Mouse (Mus musculus) liver, adult 2 months (tissue): ENCODE measurements around the gene Trhr2. TPM values are rescaled to one million over a fixed set of nuclear protein-coding genes. Genes with fewer than 3 reads are reported as not detected.

Source experiments
- DNase-seq: peaks from one replicate; pipeline ENCODE4 v3.0.0-alpha.2; 2011; ENCODE audit warnings: low read depth, low spot score; ENCODE audit errors: extremely low read depth
- H3K27ac ChIP-seq: fragments of 200-500 bp; replicated peaks from 2 replicates; pipeline ENCODE4 v1.5.1; 2012; ENCODE audit warnings: low read depth, mild to moderate bottlenecking, control low read depth, inconsistent platforms, low read length; ENCODE audit not compliant: insufficient read depth
- H3K27me3 ChIP-seq: fragments of 200-500 bp; 2 replicates; pipeline ENCODE4 v1.6.1; 2012; ENCODE audit warnings: mild to moderate bottlenecking, moderate library complexity, low read length, inconsistent platforms; ENCODE audit not compliant: control insufficient read depth, insufficient read depth
- H3K36me3 ChIP-seq: fragments of 200-500 bp; 2 replicates; pipeline ENCODE4 v1.6.1; 2012; ENCODE audit warnings: low read length, inconsistent platforms; ENCODE audit not compliant: control insufficient read depth, insufficient read depth
- H3K4me1 ChIP-seq: fragments of 200-500 bp; 2 replicates; pipeline ENCODE4 v1.6.1; 2011; ENCODE audit warnings: low read length; ENCODE audit not compliant: control insufficient read depth, insufficient read depth
- H3K4me3 ChIP-seq: fragments of 200-500 bp; 2 replicates; pipeline ENCODE4 v1.5.1; 2011; ENCODE audit warnings: low read depth, mild to moderate bottlenecking, control low read depth, low read length, moderate library complexity; ENCODE audit not compliant: insufficient read depth
- H3K79me2 ChIP-seq: fragments of 200-500 bp; 2 replicates; pipeline ENCODE4 v1.6.1; 2012; ENCODE audit warnings: inconsistent platforms, mild to moderate bottlenecking, low read length, moderate library complexity; ENCODE audit not compliant: control insufficient read depth, insufficient read depth
- H3K9ac ChIP-seq: fragments of 200-500 bp; 2 replicates; pipeline ENCODE4 v1.6.1; 2012; ENCODE audit warnings: low read depth, mild to moderate bottlenecking, control low read depth, inconsistent platforms, low read length
- CTCF ChIP-seq: fragments of 200-500 bp; IDR thresholded peaks from 2 replicates; pipeline ENCODE4 v1.5.1; 2011; ENCODE audit warnings: low read depth, low read length, control low read depth
- POLR2A ChIP-seq: fragments of 200-500 bp; IDR thresholded peaks from 2 replicates; pipeline ENCODE4 v1.6.1; 2011; ENCODE audit warnings: low read length, control low read depth; ENCODE audit not compliant: insufficient read depth; ENCODE audit errors: extremely low read depth
- WGBS: fragments of 180-500 bp; shearing (Covaris S2); methylation state at CpG from one replicate; pipeline ENCODE4 v1.1.7; 2018; 5-methylcytosine and 5-hydroxymethylcytosine counted together
- polyA plus RNA-seq: library from polyadenylated mRNA; depleted of rRNA; stranded (reverse); fragments of >200 nt; gene quantifications from 2 replicates; pipeline ENCODE4 v1.2.3, GENCODE M21; 2012
- total RNA-seq: library from RNA; depleted of rRNA; stranded (reverse); fragments of >200 nt; gene quantifications from 2 replicates; pipeline ENCODE4 v1.2.3, GENCODE M21; 2014

Trhr2 gene
- total and polyA plus RNA-seq, 2 experiments, result not detected

DNA sequence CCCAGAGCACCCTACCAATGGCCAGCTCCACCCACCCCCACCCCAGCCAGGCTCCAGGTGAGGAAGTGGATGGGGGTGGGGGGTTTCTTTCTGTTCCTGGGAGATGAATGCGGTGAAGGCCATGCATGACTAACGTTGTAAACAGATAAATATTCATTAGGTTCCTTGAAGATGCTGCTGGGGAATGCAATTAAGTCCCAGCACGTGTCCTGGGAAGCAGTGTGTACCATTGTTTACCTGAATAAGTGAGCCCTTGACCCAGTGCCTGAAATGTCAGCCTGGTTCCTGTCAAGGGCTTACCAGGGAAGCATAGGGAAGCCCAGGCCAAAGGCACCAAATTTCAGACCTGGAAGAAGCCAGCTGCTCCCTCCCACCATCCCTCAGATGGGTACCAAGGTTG is 40.0 kb downstream of the Trhr2 start:
- no peak overlapping the region for H3K9ac ChIP-seq
- H3K27me3 ChIP-seq, result no peaks in the 10 kb centered on the region
- no peaks in the 10 kb centered on the region for H3K36me3 ChIP-seq
- H3K4me3 ChIP-seq, result no peak overlapping the region
- H3K4me1 ChIP-seq, result peaks cover 46% of the 10 kb centered on the region
- no peak overlapping the region for H3K27ac ChIP-seq
- no peak for DNase-seq
- no peak for TF ChIP-seq CTCF
- TF ChIP-seq POLR2A, result no peak
- peaks cover 9% of the 10 kb centered on the region; the same call in 1 of the 2 replicates for H3K79me2 ChIP-seq
- 56% methylated on average over 3 of the region's 3 CpGs for WGBS

DNA sequence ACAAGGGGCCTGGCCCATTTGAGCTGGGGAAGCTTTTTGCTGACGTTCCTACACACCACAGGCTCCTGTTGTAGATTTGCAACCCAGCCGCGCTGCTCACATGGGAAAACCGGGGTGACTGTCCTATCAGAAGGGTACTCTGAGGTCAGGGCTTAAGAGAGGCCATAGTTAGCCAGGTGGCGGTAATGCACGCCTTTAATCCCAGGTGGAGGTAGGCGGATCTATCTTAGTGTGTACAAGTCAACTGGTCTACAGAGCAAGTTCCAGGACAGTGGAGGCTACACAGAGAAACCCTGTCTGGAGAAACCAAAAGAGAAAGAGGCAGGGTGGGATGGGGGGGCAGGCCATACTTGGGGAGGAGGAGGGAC is 40.9 kb downstream of the Trhr2 start:
- Histone ChIP-seq H3K36me3 (no peaks in the 10 kb centered on the region), H3K27me3 (no peaks in the 10 kb centered on the region), H3K27ac (no peak overlapping the region), H3K4me1 (peaks cover 52% of the 10 kb centered on the region), H3K4me3 (no peak overlapping the region), H3K9ac (no peak overlapping the region), H3K79me2 (peaks cover 9% of the 10 kb centered on the region; the same call in 1 of the 2 replicates)
- peak; percentile 76 for DNase-seq
- 31% methylated on average over 7 of the region's 7 CpGs for WGBS
- TF ChIP-seq POLR2A, result no peak
- TF ChIP-seq CTCF, result no peak

DNA sequence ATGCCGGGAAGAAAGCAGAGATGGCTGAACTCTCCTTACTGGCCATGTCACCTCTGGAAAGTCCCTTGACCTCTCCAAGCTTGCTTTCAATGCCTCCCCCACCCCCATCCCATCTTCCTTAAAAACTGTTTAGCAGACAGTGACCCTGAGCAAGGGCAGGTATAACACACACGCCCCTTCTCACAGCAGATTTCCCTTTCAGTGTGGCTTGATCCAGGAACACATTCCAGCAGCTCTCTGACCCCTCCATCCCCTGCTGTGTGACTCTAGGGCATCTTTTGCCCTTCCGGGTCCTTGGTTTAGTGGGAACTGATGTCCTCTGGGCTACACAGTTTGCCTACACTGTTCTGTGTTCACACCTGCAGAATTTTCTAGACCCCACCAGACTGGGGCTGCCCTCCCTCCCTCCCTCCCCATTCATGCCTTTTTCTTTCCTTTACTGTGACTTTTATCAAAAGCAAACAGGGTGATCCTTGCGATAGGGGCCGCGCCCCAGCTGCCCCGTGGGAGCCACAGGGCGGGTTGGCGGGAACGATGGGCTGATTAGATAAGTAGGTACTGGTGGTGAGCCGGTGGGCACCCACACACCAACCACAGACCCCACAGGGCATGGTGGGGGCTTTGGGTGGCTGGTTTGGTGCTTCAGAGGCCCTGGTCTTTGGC is 41.4 kb downstream of the Trhr2 start:
- TF ChIP-seq POLR2A (no peak), CTCF (no peak)
- H3K79me2 ChIP-seq, result peaks cover 11% of the 10 kb centered on the region; the same call in 1 of the 2 replicates
- WGBS, result 45% methylated on average over 11 of the region's 11 CpGs
- H3K27ac ChIP-seq, result no peak overlapping the region
- no peaks in the 10 kb centered on the region for H3K27me3 ChIP-seq
- no peak overlapping the region for H3K4me3 ChIP-seq
- no peak overlapping the region for H3K9ac ChIP-seq
- DNase-seq, result no peak
- H3K4me1 ChIP-seq, result peaks cover 55% of the 10 kb centered on the region
- H3K36me3 ChIP-seq, result no peaks in the 10 kb centered on the region

DNA sequence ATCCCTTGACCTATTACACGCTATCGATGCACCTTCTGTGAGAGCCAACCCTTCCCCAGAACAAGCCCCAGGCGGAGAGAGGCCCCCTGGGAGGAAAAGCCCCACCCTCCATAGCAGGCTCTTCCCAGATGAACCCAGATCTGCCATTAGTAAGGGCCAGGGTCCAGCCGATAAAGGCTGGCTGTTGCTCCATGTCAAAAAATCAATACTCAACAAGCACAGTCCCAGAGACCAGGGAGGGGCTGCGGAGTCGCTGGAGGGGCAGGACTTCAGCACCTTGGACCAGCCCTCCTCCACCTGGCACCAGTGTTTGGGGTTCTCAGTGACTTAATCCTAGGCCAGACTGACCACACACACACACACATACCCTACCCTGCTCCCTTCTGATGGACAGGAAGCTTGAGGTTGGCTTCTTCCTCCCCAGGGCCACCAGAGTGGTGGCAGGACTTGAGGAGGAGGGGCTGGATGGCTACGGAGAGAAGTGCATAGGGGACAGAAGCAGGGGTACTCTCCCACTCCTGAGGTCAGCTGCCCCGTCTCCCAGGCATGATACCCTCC is 42.5 kb downstream of the Trhr2 start:
- no peak overlapping the region for H3K4me3 ChIP-seq
- no peaks in the 10 kb centered on the region for H3K27me3 ChIP-seq
- peak overlapping the region; percentile 3; the same call in 1 of the 2 replicates for H3K9ac ChIP-seq
- no peaks in the 10 kb centered on the region for H3K36me3 ChIP-seq
- peak; percentile 91 for DNase-seq
- H3K79me2 ChIP-seq, result peaks cover 13% of the 10 kb centered on the region; the same call in 1 of the 2 replicates
- no peak for TF ChIP-seq CTCF
- no peak for TF ChIP-seq POLR2A
- H3K4me1 ChIP-seq, result peaks cover 59% of the 10 kb centered on the region
- 14% methylated on average over 8 of the region's 8 CpGs for WGBS
- peak overlapping the region; percentile 57 for H3K27ac ChIP-seq

DNA sequence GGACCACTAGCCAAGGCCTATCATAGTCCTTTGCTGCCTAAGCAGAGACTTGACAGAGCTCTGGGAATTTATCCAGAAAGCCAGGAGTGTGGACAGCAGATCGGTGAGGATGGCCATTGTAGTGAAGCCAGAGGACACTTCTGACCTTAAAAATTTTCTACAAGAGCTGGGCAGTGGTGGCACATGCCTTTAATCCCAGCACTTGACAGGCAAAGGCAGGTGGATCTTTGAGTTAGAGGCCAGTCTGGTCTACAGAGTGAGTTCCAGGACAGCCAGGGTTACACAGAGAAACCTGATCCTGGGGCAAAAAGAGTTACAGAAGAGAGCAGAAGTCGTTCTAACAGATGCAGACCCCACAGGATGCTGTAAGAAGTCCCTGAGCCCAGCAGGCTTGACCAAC is 44.1 kb downstream of the Trhr2 start:
- peaks cover 60% of the 10 kb centered on the region for H3K4me1 ChIP-seq
- peak overlapping the region; percentile 57 for H3K27ac ChIP-seq
- peak; percentile 57 for DNase-seq
- H3K79me2 ChIP-seq, result peaks cover 9% of the 10 kb centered on the region; the same call in 1 of the 2 replicates
- no peaks in the 10 kb centered on the region for H3K27me3 ChIP-seq
- no peak overlapping the region for H3K9ac ChIP-seq
- TF ChIP-seq CTCF (no peak), POLR2A (no peak)
- H3K36me3 ChIP-seq, result no peaks in the 10 kb centered on the region
- H3K4me3 ChIP-seq, result no peak overlapping the region
- WGBS, result 39% methylated on average over 2 of the region's 2 CpGs
